Mouse (Mus musculus): Measurements from ENCODE around the gene Chd2. TPM values are rescaled to one million over a fixed set of nuclear protein-coding genes. Genes with fewer than 3 reads are reported as not detected.

The Chd2 gene
- total and polyA plus RNA-seq, 3 experiments: 12.9 to 45.9 (median 28.3) TPM

Other genes starting within 250 kb of the Chd2 start
- gene Rgma, start 166.3 kb downstream of the Chd2 start, total RNA-seq (2021): 10 to 100 TPM in 1 of 2 experiments, 1 to 10 TPM in 1; 8.2 to 24.1 TPM
- gene Rgma, start 166.3 kb downstream of the Chd2 start, polyA plus RNA-seq (2012; rRNA removed): 21.6 and 22.8 TPM in 2 replicates
- gene Fam174b, start 198.5 kb upstream of the Chd2 start, total RNA-seq (2021): 10 to 100 TPM in 1 of 2 experiments, 1 to 10 TPM in 1; 7.7 to 11.5 TPM
- gene Fam174b, start 198.5 kb upstream of the Chd2 start, polyA plus RNA-seq (2012; rRNA removed): 18.8 and 19.1 TPM in 2 replicates

Data from adrenal gland, adult 2 months (tissue).